In genomic region chr5:135471747-135472146, GRCm38 (mm10) we compare ENCODE assay signal across 22 mouse cellular contexts.
DNase-seq lines count a peak whose midpoint lies in the region; ATAC-seq and TF ChIP-seq lines count a peak whose summit lies in the region.
"Had no signal": no experiment of that assay in that cellular context is flagged by ENCODE, and none has a peak within 500 bp of the region (broad histone marks: within the 10 kb centered on the region; RNA-seq: fewer than 3 reads in every experiment).

No protein-coding gene starts in this region.

- H3K9me3 ChIP-seq in hindbrain, embryonic 10.5 days, result peaks cover 4% of the 10 kb centered on the region; the same call in 1 of the 2 replicates
- H3K9me3 ChIP-seq in midbrain, embryonic 14.5 days (ENCODE audit: control insufficient read depth, low read length), result no peaks in the 10 kb centered on the region
- H3K9me3 ChIP-seq: embryonic facial prominence, embryonic 10.5 days; G1E; heart, embryonic 10.5 days had no signal

- TF ChIP-seq CTCF in spleen, adult 2 months (IDR thresholded peaks at IDR 0.05; ENCODE audit: extremely low read depth, insufficient read depth, insufficient read length, insufficient replicate concordance), result no peak

- no peaks in the 10 kb centered on the region for H3K36me3 ChIP-seq in spleen, adult 2 months (ENCODE audit: control insufficient read depth, insufficient read depth, low read length)
- peaks cover 63% of the 10 kb centered on the region for H3K36me3 ChIP-seq in hindbrain, embryonic 10.5 days
- H3K36me3 ChIP-seq in midbrain, embryonic 14.5 days (ENCODE audit: control insufficient read depth, insufficient read depth, low read length), result no peaks in the 10 kb centered on the region
- H3K36me3 ChIP-seq: G1E had no signal

- no peak overlapping the region for H3K4me3 ChIP-seq in spleen, adult 2 months (ENCODE audit: extremely low read depth, insufficient read depth, insufficient read length)
- H3K4me3 ChIP-seq in hindbrain, embryonic 10.5 days, result no peak overlapping the region
- no peak overlapping the region for H3K4me3 ChIP-seq in midbrain, embryonic 14.5 days (replicated peaks; ENCODE audit: low read depth, low read length)
- H3K4me3 ChIP-seq: embryonic facial prominence, embryonic 10.5 days; forebrain, embryonic 13.5 days; heart, embryonic 10.5 days had no signal

- H3K4me1 ChIP-seq in spleen, adult 2 months (ENCODE audit: control insufficient read depth, insufficient read depth, insufficient read length), result peaks cover 2% of the 10 kb centered on the region; the same call in 1 of the 2 replicates
- peaks cover 9% of the 10 kb centered on the region; the same call in 1 of the 2 replicates for H3K4me1 ChIP-seq in hindbrain, embryonic 10.5 days (replicated peaks)
- no peaks in the 10 kb centered on the region for H3K4me1 ChIP-seq in midbrain, embryonic 14.5 days (ENCODE audit: control insufficient read depth, insufficient read depth, low read length)
- H3K4me1 ChIP-seq: embryonic facial prominence, embryonic 10.5 days; forebrain, embryonic 13.5 days had no signal

- H3K9ac ChIP-seq in midbrain, embryonic 14.5 days (replicated peaks; ENCODE audit: low read length), result no peak overlapping the region
- H3K9ac ChIP-seq: forebrain, embryonic 13.5 days; forebrain, postnatal 0 days; hindbrain, embryonic 14.5 days had no signal

- ATAC-seq in frontal cortex, adult (ENCODE audit: low TSS enrichment), result peak; percentile 93
- peak; percentile 45 for ATAC-seq in megakaryocyte progenitor cell, adult 5-6 weeks (replicated peaks; ENCODE audit: poor library complexity)
- no peak for ATAC-seq in midbrain, embryonic 14.5 days (ENCODE audit: low FRiP score, low TSS enrichment)
- ATAC-seq: CD4-positive, CD25-positive, alpha-beta regulatory T cell, adult 4 months; forebrain, embryonic 13.5 days; forebrain, postnatal 0 days had no signal

- H3K27ac ChIP-seq in spleen, adult 2 months (ENCODE audit: insufficient read depth, low read length), result peak overlapping the region; percentile 34; the same call in 1 of the 2 replicates
- H3K27ac ChIP-seq in hindbrain, embryonic 10.5 days, result no peak overlapping the region
- H3K27ac ChIP-seq in midbrain, embryonic 14.5 days (replicated peaks; ENCODE audit: low read depth, low read length), result no peak overlapping the region
- H3K27ac ChIP-seq: embryonic facial prominence, embryonic 10.5 days; forebrain, embryonic 13.5 days; heart, embryonic 10.5 days; hindbrain, embryonic 14.5 days had no signal

- H3K4me2 ChIP-seq in midbrain, embryonic 14.5 days (ENCODE audit: low read length), result no peak overlapping the region
- H3K4me2 ChIP-seq: forebrain, embryonic 13.5 days; hindbrain, embryonic 14.5 days had no signal

- WGBS in spleen, adult 2 months, result 87% methylated on average over 4 of the region's 4 CpGs
- over 99% methylated on average over 4 of the region's 4 CpGs for WGBS in hindbrain, embryonic 10.5 days
- WGBS in midbrain, embryonic 14.5 days, result 95% methylated on average over 4 of the region's 4 CpGs

- H3K27me3 ChIP-seq in spleen, adult 2 months (ENCODE audit: control insufficient read depth, insufficient read depth, low read length), result no peaks in the 10 kb centered on the region
- no peaks in the 10 kb centered on the region for H3K27me3 ChIP-seq in hindbrain, embryonic 10.5 days (ENCODE audit: insufficient read depth, poor library complexity, severe bottlenecking)
- no peaks in the 10 kb centered on the region for H3K27me3 ChIP-seq in midbrain, embryonic 14.5 days (ENCODE audit: control insufficient read depth, insufficient read depth, low read length)
- H3K27me3 ChIP-seq: forebrain, embryonic 13.5 days had no signal

- TF ChIP-seq POLR2A in spleen, adult 2 months (IDR thresholded peaks at IDR 0.05; ENCODE audit: low read depth, low read length), result no peak

- DNase-seq in frontal cortex, postnatal 10 days (ENCODE audit: low spot score in 2 of 2), result no peak
- DNase-seq in spleen, adult 2 months (ENCODE audit: low read depth in 1 of 2, low spot score in 2 of 2), result no peak
- DNase-seq in spleen, postnatal 14 days (ENCODE audit: low spot score in 2 of 2), result no peak
- DNase-seq in hindbrain, embryonic 10.5 days (ENCODE audit: low spot score), result no peak
- DNase-seq in midbrain, embryonic 14.5 days, result no peak
- DNase-seq: adrenal gland, adult 8-10 months; adrenal gland, postnatal 36 days; cerebellum, adult 11-12 months; cerebellum, adult 9-10 months; cerebellum, postnatal 25 days; forebrain, postnatal 0 days; gastrocnemius, postnatal 36 days; heart, postnatal 10 days; heart, postnatal 4 days had no signal
